Mouse (Mus musculus): Measurements from ENCODE around the gene Fxyd7. TPM values are rescaled to one million over a fixed set of nuclear protein-coding genes. Genes with fewer than 3 reads are reported as not detected.

Gene Fxyd7
- not detected for total RNA-seq (2023)

DNA sequence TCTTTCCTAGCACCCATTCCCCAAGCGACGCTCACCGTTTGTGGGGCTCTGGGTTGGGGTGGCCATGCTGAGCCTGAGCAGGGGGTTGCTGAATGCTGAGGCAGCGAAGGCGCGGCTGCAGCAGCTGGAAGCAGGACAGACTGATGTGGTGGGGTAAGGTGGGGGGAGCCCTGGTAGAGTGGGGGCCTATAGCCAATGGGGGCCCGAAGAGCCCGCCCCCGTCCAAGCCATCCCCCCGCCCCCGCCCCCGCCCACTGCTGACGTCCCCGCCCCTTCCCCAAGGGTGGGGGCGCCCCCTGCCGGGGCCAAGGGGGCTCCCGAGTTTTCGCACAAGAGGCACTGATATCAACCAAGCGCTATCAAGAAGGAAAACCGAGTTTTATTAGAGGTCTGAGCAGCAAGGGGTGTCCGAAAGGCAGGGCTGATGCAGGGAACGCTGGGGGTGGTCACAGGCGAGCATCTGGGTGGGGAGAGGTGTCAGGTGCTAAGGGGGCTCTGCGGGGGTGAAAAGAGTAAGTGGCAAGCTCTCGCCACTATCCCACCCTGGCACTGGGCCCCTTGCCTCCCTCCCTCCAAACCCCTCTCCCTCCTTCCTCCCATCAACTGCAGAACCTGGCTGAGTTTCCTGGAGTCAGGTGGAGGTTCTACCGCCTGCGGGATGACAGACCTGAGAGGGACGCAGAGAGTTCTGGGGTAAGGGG is at the start of gene Fxyd7:
TSS of gene Fxyd7 (minus strand) at position 147 of the 701 bp plus-strand sequence.

GRCm38 (mm10) chr7:31076492-31076891 is 25.2 kb upstream of the Fxyd7 start, which contains the start of gene Fxyd3:
Gene Fxyd3, minus strand, starts transcription at chr7:31076704.

DNA sequence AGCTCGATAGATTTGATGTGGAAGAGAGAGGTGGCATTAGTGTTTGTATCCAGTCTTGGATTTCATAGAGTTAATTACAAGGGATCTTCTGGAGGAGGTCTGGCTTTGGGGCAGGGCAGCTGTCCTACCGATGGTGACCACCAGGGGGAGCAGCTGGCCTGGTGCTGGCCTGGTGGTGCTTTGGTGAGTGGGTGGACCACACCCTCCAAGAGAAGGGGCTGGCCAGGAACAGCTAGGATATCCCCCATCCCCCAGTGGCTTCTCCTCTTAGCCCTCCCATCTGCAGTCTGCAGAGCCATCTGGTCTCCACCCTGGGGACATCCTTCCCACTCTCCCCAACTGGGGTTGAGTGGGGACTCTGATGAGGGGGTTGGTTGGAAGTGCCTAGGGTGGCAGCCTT is 7.8 kb upstream of the Fxyd7 start, which contains the start of gene Lgi4:
TSS of gene Lgi4 (plus strand) at position 235 of the 400 bp plus-strand sequence.

GRCm38 (mm10) chr7:31057071-31057470 is 5.8 kb upstream of the Fxyd7 start, which contains the start of gene Fxyd1:
Gene Fxyd1, minus strand, starts transcription at chr7:31057199.

DNA sequence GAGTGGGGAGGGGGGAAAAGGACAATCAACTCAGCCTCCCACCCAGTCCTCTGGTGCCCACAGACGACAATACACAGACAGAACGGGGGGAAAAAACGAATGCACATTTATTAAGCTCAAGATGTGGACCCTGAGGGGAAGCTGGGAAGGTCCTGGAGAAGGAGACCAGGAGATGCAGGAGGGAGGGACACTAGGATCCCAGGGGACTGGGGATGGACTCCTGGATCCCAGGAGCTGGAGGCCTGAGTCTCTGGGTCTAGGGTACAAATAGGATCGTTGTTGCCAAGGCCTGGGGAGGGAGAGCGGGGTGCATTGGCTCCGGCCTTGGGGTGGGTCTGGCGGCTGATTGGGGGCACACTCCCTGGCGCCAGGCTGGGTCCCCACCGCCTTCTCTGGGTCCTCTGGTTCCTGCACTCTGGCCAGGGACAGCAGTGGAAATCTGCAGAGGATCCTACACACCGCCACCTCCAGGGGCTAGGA is 8.8 kb downstream of the Fxyd7 start, which contains the start of gene Fxyd5:
TSS of gene Fxyd5 (minus strand) at position 51 of the 480 bp plus-strand sequence.

Other genes starting within 250 kb of the Fxyd7 start
- 10 to 100 TPM; 38.5 to 40.3 TPM for gene Ffar2, start 227.7 kb downstream of the Fxyd7 start, total RNA-seq (2023)
- gene Ffar3, start 195.3 kb downstream of the Fxyd7 start, total RNA-seq (2023), result not detected
- not detected for gene Ffar1, start 189.9 kb downstream of the Fxyd7 start, total RNA-seq (2023)
- 1 to 10 TPM; 4.9 to 5.4 TPM for gene Cd22, start 171.1 kb downstream of the Fxyd7 start, total RNA-seq (2023)
- gene Mag, start 136.6 kb downstream of the Fxyd7 start, total RNA-seq (2023), result 1 to 10 TPM; 1.1 to 1.9 TPM
- gene Hamp2, start 126.8 kb downstream of the Fxyd7 start, total RNA-seq (2023), result 1 to 10 TPM in 1 of 2 experiments, not detected in 1; 2.0 TPM
- not detected for gene Hamp, start 107.4 kb downstream of the Fxyd7 start, total RNA-seq (2023)
- gene Usf2, start 94.7 kb downstream of the Fxyd7 start, total RNA-seq (2023), result 100 to 1,000 TPM; 125 to 137 TPM
- gene Lsr, start 78.0 kb downstream of the Fxyd7 start, total RNA-seq (2023), result 1 to 10 TPM; 2.4 to 3.4 TPM
- gene Fam187b, start 77.7 kb downstream of the Fxyd7 start, total RNA-seq (2023), result under 1 TPM; 0.49 to 0.62 TPM
- 100 to 1,000 TPM; 709 to 844 TPM for gene Fxyd5, start 9.0 kb downstream of the Fxyd7 start, total RNA-seq (2023)
- not detected for gene Fxyd1, start 5.7 kb upstream of the Fxyd7 start, total RNA-seq (2023)
- gene Lgi4, start 7.9 kb upstream of the Fxyd7 start, total RNA-seq (2023), result under 1 TPM in 1 of 2 experiments, not detected in 1; 0.15 TPM
- not detected for gene Fxyd3, start 25.2 kb upstream of the Fxyd7 start, total RNA-seq (2023)
- gene Hpn, start 63.8 kb upstream of the Fxyd7 start, total RNA-seq (2023), result 1 to 10 TPM; 2.1 to 3.4 TPM
- 1 to 10 TPM; 6.2 to 8.8 TPM for gene Scn1b, start 75.5 kb upstream of the Fxyd7 start, total RNA-seq (2023)
- gene Gramd1a, start 104.4 kb upstream of the Fxyd7 start, total RNA-seq (2023), result 100 to 1,000 TPM; 112 to 127 TPM
- gene Scgb2b2, start 239.0 kb upstream of the Fxyd7 start, total RNA-seq (2023), result not detected
- not detected for gene Scgb1b2, start 240.4 kb upstream of the Fxyd7 start, total RNA-seq (2023)

Data from neutrophil, adult 59 days (primary cell).